Mouse (Mus musculus): ENCODE measurements around the gene Zbtb16. TPM values are rescaled to one million over a fixed set of nuclear protein-coding genes. Genes with fewer than 3 reads are reported as not detected.

Zbtb16 gene
- 0.29 TPM for polyA plus RNA-seq (2017; shearing (Covaris generic))

DNA sequence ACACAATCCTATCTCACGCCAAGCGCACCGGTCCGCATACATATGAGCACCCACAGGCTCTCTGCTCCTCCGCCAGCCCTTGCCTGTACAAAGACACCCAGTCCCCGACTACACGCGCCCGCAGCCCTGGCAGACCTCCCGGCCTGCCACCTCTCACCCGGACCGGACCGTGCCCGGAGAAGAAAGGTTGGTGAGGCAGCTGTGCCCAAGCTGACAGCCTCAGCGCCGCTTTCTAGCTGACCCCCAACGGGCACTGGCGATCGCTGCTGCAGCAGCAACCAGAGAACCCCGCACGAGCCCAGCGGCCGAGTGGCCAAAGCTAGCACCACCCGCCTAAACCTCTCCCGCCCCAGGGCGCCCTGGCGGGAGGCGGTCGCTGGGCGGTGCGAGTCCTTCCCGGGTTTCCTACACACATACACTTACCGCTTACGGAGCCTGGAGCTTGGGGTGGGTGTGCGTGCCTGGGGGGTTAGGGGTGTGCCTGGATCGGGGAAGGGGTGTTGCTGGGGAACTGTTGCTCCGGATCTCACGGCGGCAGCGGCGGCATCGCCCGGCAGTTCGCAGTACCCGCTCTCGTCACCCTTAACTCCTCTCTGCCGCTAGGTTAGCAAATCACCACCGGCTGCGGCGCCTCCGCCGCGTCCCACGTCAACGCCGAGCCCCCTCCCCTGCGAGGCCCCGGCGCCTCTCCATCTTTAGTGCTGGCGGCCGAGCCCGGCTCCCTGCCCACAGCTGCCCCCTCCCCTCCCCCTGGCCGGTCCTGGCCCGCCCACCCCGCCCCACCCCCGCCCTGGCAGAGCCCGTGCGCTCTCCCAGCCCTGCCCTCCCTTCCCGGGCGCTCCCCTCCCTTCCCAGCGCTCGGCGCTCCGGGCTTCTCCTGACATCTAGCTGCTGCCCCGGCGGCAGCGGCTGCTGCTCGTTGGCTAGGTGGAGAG, at the start of gene Zbtb16:
Gene Zbtb16 (minus strand): TSS at position 592 of the 935 bp plus-strand sequence.

DNA sequence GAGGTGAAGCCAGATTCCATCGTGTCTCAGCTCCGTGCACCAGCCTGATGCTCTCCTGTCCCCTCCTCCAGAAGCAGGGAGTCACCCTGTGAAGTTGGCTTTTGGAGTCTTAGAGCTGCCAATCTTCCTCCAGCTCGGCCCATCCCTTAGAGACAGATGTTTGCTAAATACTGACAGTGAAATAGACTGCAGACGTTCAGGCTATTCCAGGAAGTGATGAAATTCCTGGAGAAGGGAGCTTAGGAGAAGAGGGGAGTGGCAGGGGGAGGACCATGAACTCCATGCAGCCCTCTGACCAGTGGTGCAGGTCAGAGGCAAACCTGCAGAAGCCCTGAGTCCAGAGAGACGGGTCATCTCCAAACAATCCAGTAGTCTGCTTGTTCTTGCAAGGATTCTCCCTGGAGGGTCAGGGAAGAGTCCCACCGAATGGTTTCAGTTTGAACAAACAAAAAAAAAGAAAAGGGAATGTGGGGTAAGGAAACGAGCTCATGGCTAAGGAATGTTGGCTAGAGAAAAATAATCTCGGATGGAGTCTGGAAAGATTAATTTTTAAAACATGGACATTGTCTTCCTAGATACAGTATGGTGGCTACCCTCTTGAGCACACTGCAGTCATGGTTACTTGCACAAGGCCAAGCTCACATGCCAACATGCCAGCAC, 231.0 kb downstream of the Zbtb16 start, which contains the start of gene Nnmt:
Gene Nnmt (minus strand): TSS at position 215 of the 660 bp plus-strand sequence.

Other genes starting within 250 kb of the Zbtb16 start
- 0.44 TPM for gene Nnmt, start 231.1 kb downstream of the Zbtb16 start, polyA plus RNA-seq (2017; shearing (Covaris generic))
- gene Htr3a, start 74.9 kb upstream of the Zbtb16 start, polyA plus RNA-seq (2017; shearing (Covaris generic)): not detected
- not detected for gene Htr3b, start 128.8 kb upstream of the Zbtb16 start, polyA plus RNA-seq (2017; shearing (Covaris generic))
- 49.7 TPM for gene Usp28, start 149.2 kb upstream of the Zbtb16 start, polyA plus RNA-seq (2017; shearing (Covaris generic))
- gene Zw10, start 219.4 kb upstream of the Zbtb16 start, polyA plus RNA-seq (2017; shearing (Covaris generic)): 57.2 TPM
- gene Tmprss5, start 245.0 kb upstream of the Zbtb16 start, polyA plus RNA-seq (2017; shearing (Covaris generic)): not detected

All from activated CD4-positive, CD25-positive, alpha-beta regulatory T cell, adult 9 weeks (primary cell).